Mouse (Mus musculus): ENCODE measurements around the gene Fbxo44. TPM values are rescaled to one million over a fixed set of nuclear protein-coding genes. Genes with fewer than 3 reads are reported as not detected.

Fbxo44 gene
- polyA plus RNA-seq, 1 experiment from 2014 or later = 79.8 TPM

DNA sequence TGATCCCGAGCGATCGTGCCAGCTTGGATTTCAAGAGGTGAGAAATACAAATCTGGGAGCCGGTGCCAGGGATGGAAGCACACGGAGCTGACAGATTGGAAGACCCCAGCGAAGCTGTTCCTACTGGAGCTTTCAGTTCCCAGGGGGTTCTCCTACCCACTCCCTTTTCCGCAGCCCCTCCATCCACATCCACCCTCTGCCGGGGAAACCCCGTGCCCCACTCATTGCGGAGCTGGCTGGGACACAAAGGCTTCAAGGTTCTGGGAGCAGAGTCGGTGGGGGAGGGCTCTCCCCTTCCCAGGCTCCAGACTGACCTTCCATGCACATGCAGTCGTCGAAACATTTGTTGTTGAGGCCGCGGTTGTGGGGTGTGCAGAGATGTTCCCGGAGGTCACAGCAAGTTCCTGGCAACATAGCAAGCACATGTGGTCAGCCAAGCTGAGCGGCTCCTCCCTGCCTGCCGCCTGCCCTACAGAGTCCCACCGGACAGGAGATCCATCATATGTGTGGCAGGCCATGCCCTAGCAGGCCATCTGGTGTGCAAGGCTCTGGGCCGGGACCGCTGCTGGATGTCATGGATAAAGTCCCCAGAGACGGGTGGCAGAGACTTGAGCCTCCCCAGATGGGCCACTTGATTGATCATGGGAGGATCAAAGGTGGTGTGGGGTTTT lies 52.5 kb downstream of the Fbxo44 start:
- no peak for ATAC-seq (ENCODE audit: low FRiP score, low read depth)

DNA sequence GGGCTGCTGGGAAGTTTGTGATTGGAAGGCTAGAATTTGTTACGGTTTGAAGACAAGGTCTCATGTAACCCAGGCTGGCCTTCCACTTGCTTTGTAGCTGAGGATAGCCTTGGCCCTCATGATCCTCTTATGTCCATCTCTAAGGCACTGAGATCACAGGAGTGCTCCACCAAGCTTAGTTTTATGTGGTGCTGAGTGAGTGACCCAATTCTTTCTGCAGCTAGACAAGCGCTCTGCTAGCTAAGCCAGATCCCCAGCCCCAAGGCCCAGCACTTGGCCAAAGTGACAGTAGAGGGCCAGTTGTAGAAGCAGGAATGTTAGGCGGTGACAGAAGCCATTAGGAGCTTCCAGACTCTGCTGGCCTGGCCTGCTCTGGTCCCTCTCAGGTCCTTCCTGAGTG lies 56.1 kb downstream of the Fbxo44 start:
- WGBS = 91% methylated on average over 3 of the region's 3 CpGs
- Histone ChIP-seq H3K9ac (replicated peaks) (no peak overlapping the region), H3K27ac (replicated peaks) (no peak overlapping the region), H3K27me3 (peaks cover 8% of the 10 kb centered on the region), H3K4me2 (replicated peaks) (no peak overlapping the region), H3K4me1 (peaks cover 10% of the 10 kb centered on the region), H3K9me3 (no peaks in the 10 kb centered on the region), H3K36me3 (peaks cover 56% of the 10 kb centered on the region), H3K4me3 (no peak overlapping the region)
- no peak for ATAC-seq (ENCODE audit: low FRiP score, low read depth)

More for the DNA sequence above, 52.5 kb downstream of the Fbxo44 start:
- H3K4me3 ChIP-seq = no peak overlapping the region
- WGBS = 69% methylated on average over 22 of the region's 22 CpGs
- H3K4me2 ChIP-seq (replicated peaks) = no peak overlapping the region
- H3K9ac ChIP-seq (replicated peaks) = no peak overlapping the region
- H3K9me3 ChIP-seq = no peaks in the 10 kb centered on the region
- peaks cover 74% of the 10 kb centered on the region for H3K36me3 ChIP-seq
- H3K4me1 ChIP-seq = no peaks in the 10 kb centered on the region; the same call in 1 of the 2 replicates
- no peaks in the 10 kb centered on the region; the same call in 1 of the 2 replicates for H3K27me3 ChIP-seq
- H3K27ac ChIP-seq (replicated peaks) = no peak overlapping the region

Small RNAs within 50 kb of the gene (microRNA-seq; reads per million reads assigned to microRNA genes)
- not detected for gene Mir7022

Other genes starting within 250 kb of the Fbxo44 start
- 25.1 and 27.2 TPM in 2 replicates for gene Plod1, start 223.7 kb downstream of the Fbxo44 start, polyA plus RNA-seq (2016; fragmentation: Nextera tagmentation; extraction: Ambion mirVana)
- gene 2510039O18Rik, start 219.6 kb downstream of the Fbxo44 start, polyA plus RNA-seq (2016; fragmentation: Nextera tagmentation; extraction: Ambion mirVana) = 21.2 and 26.1 TPM in 2 replicates
- not detected in 2 replicates for gene Nppb, start 174.7 kb downstream of the Fbxo44 start, polyA plus RNA-seq (2016; fragmentation: Nextera tagmentation; extraction: Ambion mirVana)
- gene Nppa, start 159.8 kb downstream of the Fbxo44 start, polyA plus RNA-seq (2016; fragmentation: Nextera tagmentation; extraction: Ambion mirVana) = 1.0 and 2.8 TPM in 2 replicates
- 26.9 and 29.7 TPM in 2 replicates for gene Clcn6, start 121.7 kb downstream of the Fbxo44 start, polyA plus RNA-seq (2016; fragmentation: Nextera tagmentation; extraction: Ambion mirVana)
- gene Mthfr, start 121.4 kb downstream of the Fbxo44 start, polyA plus RNA-seq (2016; fragmentation: Nextera tagmentation; extraction: Ambion mirVana) = 44.5 and 44.8 TPM in 2 replicates
- 11.2 and 11.9 TPM in 2 replicates for gene Agtrap, start 72.5 kb downstream of the Fbxo44 start, polyA plus RNA-seq (2016; fragmentation: Nextera tagmentation; extraction: Ambion mirVana)
- gene Mad2l2, start 30.1 kb downstream of the Fbxo44 start, polyA plus RNA-seq (2016; fragmentation: Nextera tagmentation; extraction: Ambion mirVana) = 94.7 and 95.2 TPM in 2 replicates
- 16.7 and 16.8 TPM in 2 replicates for gene Draxin, start 29.8 kb downstream of the Fbxo44 start, polyA plus RNA-seq (2016; fragmentation: Nextera tagmentation; extraction: Ambion mirVana)
- gene Fbxo6, start 8.3 kb downstream of the Fbxo44 start, polyA plus RNA-seq (2016; fragmentation: Nextera tagmentation; extraction: Ambion mirVana) = 14.6 and 17.1 TPM in 2 replicates
- gene Fbxo2, start 139 bp upstream of the Fbxo44 start, polyA plus RNA-seq (2016; fragmentation: Nextera tagmentation; extraction: Ambion mirVana) = 1.5 and 2.1 TPM in 2 replicates
- gene Disp3, start 127.5 kb upstream of the Fbxo44 start, polyA plus RNA-seq (2016; fragmentation: Nextera tagmentation; extraction: Ambion mirVana) = 7.8 and 9.4 TPM in 2 replicates

Measured in midbrain, embryonic 12.5 days (tissue).